Mouse (Mus musculus) erythroid progenitor cell, adult 5-6 weeks (primary cell): ENCODE measurements around the gene Prpf39. TPM values are rescaled to one million over a fixed set of nuclear protein-coding genes. Genes with fewer than 3 reads are reported as not detected.

ENCODE experiments used
- ATAC-seq: replicated peaks from 2 replicates; pipeline ENCODE4 v1.8.0; 2016; ENCODE audit warnings: moderate number of reproducible peaks, mild to moderate bottlenecking, moderate TSS enrichment, inconsistent platforms; ENCODE audit not compliant: poor library complexity, low FRiP score, severe bottlenecking
- total RNA-seq, 2 experiments: library from RNA; stranded (forward) in 1 of 2; stranded (reverse) in 1 of 2; fragments of 150-400 nt in 1 of 2; fragments of 186-747, 209-891 nt in 1 of 2; gene quantifications; 2 replicates each; pipeline versions ENCODE4 v1.2.3 to v1.2.4; 2015 to 2017; ENCODE audit warnings: low replicate concordance in 2 of 2

The Prpf39 gene
- total RNA-seq (2015; ENCODE audit: low replicate concordance) (58.7 and 62.3 TPM in 2 replicates), total RNA-seq (2017; ENCODE audit: low replicate concordance) (71.9 and 86.0 TPM in 2 replicates)

DNA sequence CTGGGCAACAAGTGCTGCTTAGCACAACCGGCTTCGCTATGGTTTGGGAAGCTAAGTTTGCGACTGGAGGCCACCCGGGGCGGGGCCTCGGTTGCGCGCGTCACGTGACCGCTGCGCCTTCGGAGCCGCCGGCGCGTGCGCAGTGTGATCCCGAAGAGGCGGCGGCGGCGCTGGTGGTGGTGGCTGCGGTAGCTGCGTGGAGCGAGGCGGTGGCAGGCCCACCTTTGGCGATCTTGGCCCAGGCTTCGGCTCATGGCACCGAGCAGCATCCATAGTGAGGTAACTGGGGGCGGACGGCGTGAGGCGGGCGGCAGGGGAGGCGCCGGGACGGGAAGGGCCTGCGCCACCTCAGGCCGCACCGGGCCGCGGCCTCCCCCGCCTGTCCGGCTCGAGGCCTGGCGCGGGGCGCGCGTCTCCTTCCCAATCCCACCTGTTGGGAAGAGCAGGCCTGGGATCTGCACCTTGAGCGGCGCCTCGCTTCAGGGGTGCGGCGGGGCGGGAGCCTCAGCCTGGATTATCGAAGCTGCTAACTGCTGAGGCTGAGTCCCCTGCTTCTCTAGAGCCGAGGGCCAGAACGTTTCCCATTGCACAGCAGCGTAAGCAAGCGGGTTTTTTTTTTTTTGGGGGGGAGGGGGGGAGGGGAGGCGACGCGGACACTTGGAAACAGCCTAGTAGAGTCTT is at the start of gene Prpf39:
Prpf39 (plus strand) TSS at position 144 of the 681 bp plus-strand sequence.
- ATAC-seq: peak; percentile 90

- ATAC-seq: no peak
Observed at GRCm38 (mm10) chr12:65007725-65008124, 28.4 kb upstream of the Prpf39 start.

DNA sequence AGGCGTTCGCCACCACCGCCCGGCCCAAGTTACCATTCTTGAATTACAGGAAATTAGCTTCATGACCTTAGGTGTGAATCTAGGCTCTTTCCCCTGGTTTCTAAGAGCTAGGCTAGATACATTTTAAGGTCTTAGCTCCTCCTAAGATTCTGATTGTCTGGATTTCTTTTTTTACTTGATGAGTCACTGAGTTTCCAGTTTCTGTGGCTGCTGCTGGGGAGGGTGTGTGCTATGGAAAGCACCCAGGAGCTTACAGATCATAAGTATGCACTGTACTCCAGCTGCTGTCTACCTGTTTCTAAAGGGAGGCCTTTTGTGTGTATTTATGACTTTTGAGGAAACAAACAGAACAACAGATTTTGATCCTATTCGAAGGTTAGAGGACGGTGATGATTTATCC is 13.3 kb upstream of the Prpf39 start:
- ATAC-seq: no peak

- peak; percentile 52 for ATAC-seq
Observed at GRCm38 (mm10) chr12:65035839-65036189, 319 bp upstream of the Prpf39 start.

GRCm38 (mm10) chr12:65036892-65037545 is 886 bp downstream of the Prpf39 start:
- ATAC-seq: 0 out of 2 replicates have a peak, but pooled peaks have one; percentile 50

DNA sequence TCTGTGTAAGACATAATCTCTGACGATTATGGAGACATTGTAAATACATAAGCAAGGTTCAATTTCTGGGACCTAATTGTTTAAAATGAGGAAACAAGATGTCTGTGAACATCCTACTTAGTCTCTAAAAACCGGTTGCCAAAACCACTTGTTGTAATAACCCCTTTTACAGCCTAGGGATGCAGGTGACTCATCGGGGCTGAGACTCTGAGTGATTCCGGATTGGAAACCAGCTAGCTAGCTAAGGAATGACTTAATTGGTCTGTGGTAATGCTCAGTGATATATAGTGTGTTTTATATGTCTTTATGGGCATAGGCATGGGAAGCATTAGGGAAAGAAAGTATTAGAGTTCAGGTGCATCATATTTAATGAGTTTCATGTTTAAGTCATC is 1.4 kb downstream of the Prpf39 start:
- no peak for ATAC-seq

DNA sequence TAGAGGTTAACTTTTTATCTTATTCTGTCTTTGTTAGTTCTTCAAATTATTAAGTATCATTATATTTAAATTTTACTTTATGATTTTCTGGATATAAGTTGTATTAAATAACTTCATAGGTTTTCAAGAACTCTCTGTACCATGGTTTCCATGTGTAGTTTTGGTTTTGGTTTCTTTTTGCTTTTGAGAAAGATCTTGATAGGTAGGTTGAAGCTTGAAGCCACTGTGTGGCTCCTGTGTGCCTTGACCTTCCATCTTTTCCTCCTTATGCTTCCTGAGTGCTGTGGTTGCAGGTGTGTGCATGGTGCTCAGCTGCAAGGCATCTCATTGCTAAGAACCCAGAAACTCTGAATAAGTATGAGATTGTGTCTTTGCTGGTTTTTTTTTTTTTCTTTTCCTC is 12.7 kb downstream of the Prpf39 start:
- no peak for ATAC-seq

- ATAC-seq: no peak
Observed at GRCm38 (mm10) chr12:65058203-65058602, 22.1 kb downstream of the Prpf39 start.

- no peak for ATAC-seq
Observed at GRCm38 (mm10) chr12:65061082-65061481, 24.9 kb downstream of the Prpf39 start.

- no peak for ATAC-seq
Observed at GRCm38 (mm10) chr12:65065241-65065640, 29.1 kb downstream of the Prpf39 start.

GRCm38 (mm10) chr12:65066234-65066633 is 30.1 kb downstream of the Prpf39 start:
- ATAC-seq: no peak

GRCm38 (mm10) chr12:65068409-65068808 is 32.3 kb downstream of the Prpf39 start:
- no peak for ATAC-seq

DNA sequence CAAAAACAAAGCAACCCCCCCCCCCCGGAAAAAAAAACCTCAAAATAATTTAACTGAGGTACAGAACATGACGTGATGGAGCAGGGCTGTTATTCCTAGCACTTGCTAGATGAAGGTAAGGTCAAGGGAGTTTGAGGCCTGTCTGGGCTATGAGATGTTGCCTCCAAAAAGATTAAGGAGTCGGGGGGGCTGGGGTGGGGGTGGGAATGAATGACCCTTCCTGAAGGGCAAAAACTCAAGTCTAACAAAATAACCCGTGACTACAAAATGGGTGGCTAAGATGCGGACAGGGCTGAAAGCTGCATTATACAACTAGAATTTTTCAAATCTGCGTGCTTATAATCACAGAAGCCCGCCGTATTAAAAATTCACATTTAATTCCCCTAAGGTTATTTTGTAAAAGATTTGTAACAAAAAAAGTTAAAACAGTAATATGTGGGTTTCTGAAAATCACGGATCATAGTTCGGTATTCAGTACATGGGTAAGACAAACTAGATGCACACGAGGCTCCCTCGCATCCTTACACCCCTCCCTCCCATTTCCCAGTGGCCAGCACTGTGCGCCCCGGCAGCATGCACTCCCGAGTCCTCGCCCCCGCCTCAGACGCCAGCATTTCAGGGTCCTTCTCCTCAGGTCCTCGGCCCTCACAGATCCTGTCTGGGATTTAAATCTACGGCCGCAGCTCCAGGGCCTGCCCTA is 36.9 kb downstream of the Prpf39 start:
- no peak for ATAC-seq

DNA sequence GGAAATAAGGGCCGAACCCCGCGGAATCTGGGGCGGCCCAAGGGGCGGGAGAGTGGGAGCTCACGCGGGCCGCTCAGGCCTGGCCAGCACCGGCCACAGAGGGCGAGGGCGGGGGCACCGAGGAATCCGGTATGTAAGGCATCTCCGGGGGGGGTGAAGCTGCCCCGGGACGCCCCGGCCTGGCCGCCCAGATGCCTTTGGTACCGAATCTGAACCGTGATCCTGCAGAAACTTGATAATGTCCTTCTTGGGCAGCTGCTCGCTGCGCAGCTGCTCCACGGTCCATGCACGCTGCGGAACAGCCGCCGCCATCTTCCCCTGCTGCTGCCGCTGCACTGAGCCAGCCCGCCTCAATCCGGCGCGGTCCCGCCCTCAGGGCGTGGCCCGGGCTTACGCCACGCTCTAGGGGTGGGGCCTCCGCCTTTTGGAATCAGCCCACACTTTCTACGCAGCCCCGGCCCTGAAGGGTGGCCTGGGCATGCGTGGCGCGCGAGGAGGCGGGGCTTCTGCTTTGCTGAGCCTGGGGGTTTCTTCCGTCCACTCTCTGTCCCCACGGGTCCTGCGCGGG is 37.6 kb downstream of the Prpf39 start, which contains the start of gene Fkbp3:
Fkbp3 (minus strand) TSS at position 397 of the 568 bp plus-strand sequence.
- peak; percentile 91 for ATAC-seq

- no peak for ATAC-seq
Observed at GRCm38 (mm10) chr12:65074651-65075050, 38.5 kb downstream of the Prpf39 start.

DNA sequence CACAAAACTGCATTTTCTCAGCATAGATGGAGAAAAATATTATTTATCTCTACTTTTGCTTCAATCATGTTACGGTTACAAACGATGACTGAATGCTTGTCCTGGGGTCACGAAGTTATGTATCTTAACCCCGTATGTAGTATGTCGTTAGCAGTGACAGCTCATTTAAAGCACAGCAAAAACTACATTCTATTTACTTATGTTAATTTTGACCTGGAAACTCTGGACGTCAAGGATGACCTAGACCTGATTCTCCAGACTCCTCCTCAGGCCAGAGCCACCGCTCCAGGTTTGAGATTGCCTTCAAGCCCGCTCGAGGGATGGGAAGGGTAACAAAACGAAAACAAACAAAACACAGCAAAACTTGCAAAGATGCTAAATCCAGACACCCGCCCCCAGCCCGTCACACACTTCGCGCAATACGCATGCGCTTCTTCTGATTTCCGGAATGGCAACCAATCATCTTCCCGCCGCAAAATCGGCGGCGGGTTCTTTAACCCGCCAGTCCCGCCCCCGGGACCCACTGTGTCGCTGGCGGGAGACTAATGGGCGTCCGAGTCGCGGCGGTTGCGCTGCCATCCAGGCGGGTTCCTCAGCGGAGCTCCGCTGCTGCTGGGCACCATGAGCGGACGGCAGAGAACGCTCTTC is 39.1 kb downstream of the Prpf39 start, which contains the start of gene Fancm:
Fancm (plus strand) TSS at position 519 of the 648 bp plus-strand sequence.
- ATAC-seq: peak; percentile 79

- ATAC-seq: peak; percentile 1; the same call in 1 of the 2 replicates
Observed at GRCm38 (mm10) chr12:65075733-65076310, 39.7 kb downstream of the Prpf39 start.

DNA sequence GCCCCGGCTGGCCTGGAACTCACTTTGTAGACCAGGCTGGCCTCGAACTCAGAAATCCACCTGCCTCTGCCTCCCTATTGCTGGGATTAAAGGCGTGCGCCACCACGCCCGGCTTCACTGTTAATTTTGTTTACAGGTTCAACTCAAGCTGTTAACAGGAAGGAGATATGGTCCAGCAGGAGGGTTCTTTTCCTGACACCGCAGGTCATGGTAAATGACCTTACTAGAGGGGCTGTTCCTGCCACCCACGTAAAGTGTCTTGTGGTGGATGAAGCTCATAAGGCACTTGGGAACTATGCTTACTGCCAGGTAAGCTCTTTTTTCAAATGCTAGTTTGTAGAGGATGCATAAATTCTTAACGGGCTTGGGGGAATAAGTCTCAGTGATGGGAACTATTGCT is 40.8 kb downstream of the Prpf39 start:
- ATAC-seq: no peak

DNA sequence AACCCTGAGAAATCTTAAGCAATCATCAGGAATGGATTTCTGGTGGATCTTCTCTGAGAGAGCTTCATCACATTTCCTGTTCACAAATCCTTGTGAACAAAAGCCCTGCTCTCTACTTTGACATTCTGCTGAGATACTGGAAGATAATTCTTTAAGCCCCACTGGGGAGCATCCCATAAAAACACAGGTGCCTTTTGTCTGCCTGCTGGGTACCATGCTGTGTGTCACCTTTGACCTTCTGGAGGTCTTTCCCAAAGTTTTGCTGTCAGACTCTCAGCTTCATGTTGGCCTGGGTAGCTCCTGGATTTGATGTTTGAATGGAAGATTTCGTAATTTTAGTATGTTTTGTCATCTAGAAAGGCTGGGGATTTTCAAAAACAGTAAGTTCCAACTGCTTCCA is 72.6 kb downstream of the Prpf39 start:
- ATAC-seq: no peak
